Mouse (Mus musculus): ENCODE data around the gene Sorbs1. TPM values are rescaled to one million over a fixed set of nuclear protein-coding genes. Genes with fewer than 3 reads are reported as not detected.
A peak's percentile ranks its signal among the peaks of the same experiment; 100 is the strongest.

Sorbs1 gene
- polyA plus RNA-seq, 1 experiment from 2014 or later = 68.9 TPM

DNA sequence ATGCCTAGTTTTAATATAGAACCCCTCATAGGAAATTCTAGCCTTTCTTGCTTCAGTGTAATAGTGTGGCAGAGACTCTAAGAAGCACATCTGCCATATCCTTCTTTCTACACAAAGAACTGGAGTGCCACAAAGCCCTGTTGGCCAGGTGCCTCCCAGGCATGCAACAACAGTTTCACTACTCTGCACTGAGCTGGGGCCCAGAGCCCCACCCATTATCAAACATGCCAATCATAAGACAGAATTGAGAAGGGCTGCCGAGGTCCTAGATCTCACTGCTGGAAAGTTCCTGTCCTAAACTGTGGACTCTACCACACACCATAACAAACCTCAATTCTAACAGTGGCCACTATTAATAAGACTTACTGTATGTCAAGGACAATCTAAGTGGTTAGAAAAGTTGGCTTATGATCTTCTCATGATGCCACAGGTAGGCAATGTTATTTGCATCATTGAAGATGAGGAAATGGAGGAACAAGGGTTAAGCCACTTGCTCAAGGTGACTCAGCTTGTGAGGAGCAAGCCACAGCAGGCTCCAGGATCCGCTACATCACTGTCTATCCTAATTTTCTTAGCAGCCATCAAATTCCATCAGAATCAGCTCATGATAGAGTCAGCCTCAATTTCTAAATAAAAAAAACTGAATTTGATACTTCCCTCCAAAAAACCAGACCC, 257.1 kb downstream of the Sorbs1 start:
- no peaks in the 10 kb centered on the region for H3K27me3 ChIP-seq
- ATAC-seq (no peak), DNase-seq (ENCODE audit: low read depth, low spot score) (no peak)
- in situ Hi-C loops (cut with MboI; ENCODE audit: low pct_unique_long_range_greater_than_20kb) = no loop called here
- POLR2A ChIA-PET = no interaction called here
- CTCF ChIA-PET = interaction anchor here (1.5 kb wide), 1 partner anchor 18 kb away, joined by 3 read pairs; no protein-coding TSS in a partner anchor
- TF ChIP-seq CTCF (IDR thresholded peaks at IDR 0.05) = no peak

GRCm38 (mm10) chr19:40255561-40255960, 258.0 kb downstream of the Sorbs1 start:
- DNase-seq (ENCODE audit: low read depth, low spot score) (no peak), ATAC-seq (no peak)
- ChIA-PET CTCF (no interaction called here), POLR2A (no interaction called here)
- in situ Hi-C loops (cut with MboI; ENCODE audit: low pct_unique_long_range_greater_than_20kb) = no loop called here
- no peak for TF ChIP-seq CTCF (IDR thresholded peaks at IDR 0.05)
- H3K27me3 ChIP-seq = no peaks in the 10 kb centered on the region

DNA sequence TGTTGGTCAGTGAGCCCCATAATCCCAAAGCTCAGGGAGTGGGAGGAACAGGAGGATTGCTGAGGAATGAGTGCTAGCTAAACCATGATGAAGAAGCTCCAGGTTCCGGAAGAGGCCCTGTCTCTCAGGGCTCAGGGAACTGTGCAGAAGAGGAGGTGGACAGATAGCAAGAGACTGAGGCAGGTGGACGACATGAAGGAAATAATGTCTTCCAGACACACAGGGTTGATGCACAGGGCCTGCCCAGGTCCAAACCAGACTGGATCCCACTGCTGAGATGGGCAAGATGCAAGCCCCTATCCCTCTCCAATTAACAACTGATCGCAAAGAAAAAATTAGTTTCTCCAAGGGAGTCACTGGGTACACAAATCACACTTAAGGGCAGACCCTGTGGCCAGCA, 258.8 kb downstream of the Sorbs1 start:
- POLR2A ChIA-PET = no interaction called here
- CTCF ChIA-PET = interaction anchor here (1.3 to 1.6 kb wide), 2 partner anchors 9 to 30 kb away, joined by 4 to 6 read pairs; no protein-coding TSS in a partner anchor
- no peaks in the 10 kb centered on the region for H3K27me3 ChIP-seq
- in situ Hi-C loops (cut with MboI; ENCODE audit: low pct_unique_long_range_greater_than_20kb) = no loop called here
- DNase-seq (ENCODE audit: low read depth, low spot score) = no peak
- no peak for ATAC-seq
- TF ChIP-seq CTCF (IDR thresholded peaks at IDR 0.05) = no peak

DNA sequence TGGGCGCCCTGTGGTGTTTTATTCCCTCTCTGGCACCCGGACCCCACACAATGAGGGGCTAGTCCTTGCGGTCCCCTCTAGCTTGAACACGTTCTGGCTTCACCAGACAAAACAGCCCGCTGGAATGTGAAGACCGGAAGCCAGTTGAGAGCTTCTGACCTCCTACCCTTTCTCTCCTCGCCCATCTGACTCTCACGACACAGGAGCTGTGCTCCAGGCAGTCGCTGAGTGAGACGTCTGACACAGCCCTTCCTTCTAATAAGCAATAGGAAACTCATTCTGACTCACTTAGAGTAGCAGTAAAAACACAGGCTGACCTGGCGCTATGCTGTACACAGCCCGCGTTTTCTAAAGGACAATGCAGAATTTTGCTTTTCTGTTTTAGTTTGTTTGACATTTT, 259.8 kb downstream of the Sorbs1 start:
- in situ Hi-C loops (cut with MboI; ENCODE audit: low pct_unique_long_range_greater_than_20kb) = no loop called here
- ChIA-PET POLR2A (no interaction called here), CTCF (interaction anchor here (1.3 to 1.6 kb wide), 2 partner anchors 10 to 29 kb away, joined by 4 to 6 read pairs; no protein-coding TSS in a partner anchor)
- DNase-seq (ENCODE audit: low read depth, low spot score) (no peak), ATAC-seq (no peak)
- TF ChIP-seq CTCF (IDR thresholded peaks at IDR 0.05) = no peak
- no peaks in the 10 kb centered on the region for H3K27me3 ChIP-seq

GRCm38 (mm10) chr19:40251115-40251514, 262.5 kb downstream of the Sorbs1 start:
- POLR2A ChIA-PET = no interaction called here
- in situ Hi-C loops (cut with MboI; ENCODE audit: low pct_unique_long_range_greater_than_20kb) = no loop called here
- H3K27me3 ChIP-seq = no peaks in the 10 kb centered on the region
- CTCF ChIA-PET = interaction anchor here (1.5 kb wide), 1 partner anchor 14 kb away, joined by 3 read pairs; no protein-coding TSS in a partner anchor
- no peak for DNase-seq (ENCODE audit: low read depth, low spot score)
- ATAC-seq = no peak
- no peak for TF ChIP-seq CTCF (IDR thresholded peaks at IDR 0.05)

DNA sequence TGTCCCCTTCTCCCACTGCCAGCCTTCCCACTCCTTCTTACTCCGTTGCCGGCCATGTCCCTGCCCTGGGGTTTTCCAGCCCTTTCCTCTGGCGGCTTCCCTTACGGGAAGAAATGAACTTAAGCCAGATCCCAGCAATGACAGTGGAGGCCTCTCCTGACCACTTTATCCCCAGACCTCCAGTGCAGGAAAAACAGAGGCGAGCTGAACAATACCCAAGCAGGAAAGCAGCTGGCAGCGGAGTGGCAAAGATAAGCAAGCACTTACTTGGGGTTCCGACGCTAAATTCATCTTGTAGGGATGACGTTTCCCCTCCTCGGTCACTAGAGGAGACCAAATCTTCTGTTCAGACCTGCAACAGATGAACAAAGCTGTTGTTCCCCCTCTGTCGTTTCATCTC, 264.2 kb downstream of the Sorbs1 start:
- ChIA-PET POLR2A (no interaction called here), CTCF (no interaction called here)
- no peak for DNase-seq (ENCODE audit: low read depth, low spot score)
- ATAC-seq = no peak
- TF ChIP-seq CTCF (IDR thresholded peaks at IDR 0.05) = no peak
- no peaks in the 10 kb centered on the region for H3K27me3 ChIP-seq
- in situ Hi-C loops (cut with MboI; ENCODE audit: low pct_unique_long_range_greater_than_20kb) = no loop called here

DNA sequence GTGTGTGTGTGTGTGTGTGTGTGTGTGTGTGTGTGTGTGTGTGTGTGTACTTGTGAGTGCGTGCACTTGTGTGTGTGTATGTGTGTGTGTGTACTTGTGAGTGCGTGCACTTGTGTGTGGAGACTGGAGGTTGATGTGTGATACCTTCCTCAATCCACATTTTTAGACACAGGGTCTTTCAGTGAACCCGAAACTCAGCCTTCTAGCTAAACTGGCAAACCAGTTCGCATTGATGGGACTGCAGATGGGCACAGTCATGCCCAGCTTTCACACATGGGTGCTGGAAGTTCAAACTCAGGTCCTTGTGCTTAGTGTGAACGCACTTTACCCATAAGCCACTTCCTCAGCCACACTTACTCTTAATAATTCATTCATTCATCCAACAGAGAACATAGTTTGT, 265.1 kb downstream of the Sorbs1 start:
- no peak for TF ChIP-seq CTCF (IDR thresholded peaks at IDR 0.05)
- ChIA-PET POLR2A (interaction anchor here (0.6 kb wide), 1 partner anchor 14 kb away, joined by 3 read pairs; no protein-coding TSS in a partner anchor), CTCF (no interaction called here)
- in situ Hi-C loops (cut with MboI; ENCODE audit: low pct_unique_long_range_greater_than_20kb) = no loop called here
- DNase-seq (ENCODE audit: low read depth, low spot score) = no peak
- no peak for ATAC-seq
- no peaks in the 10 kb centered on the region for H3K27me3 ChIP-seq

DNA sequence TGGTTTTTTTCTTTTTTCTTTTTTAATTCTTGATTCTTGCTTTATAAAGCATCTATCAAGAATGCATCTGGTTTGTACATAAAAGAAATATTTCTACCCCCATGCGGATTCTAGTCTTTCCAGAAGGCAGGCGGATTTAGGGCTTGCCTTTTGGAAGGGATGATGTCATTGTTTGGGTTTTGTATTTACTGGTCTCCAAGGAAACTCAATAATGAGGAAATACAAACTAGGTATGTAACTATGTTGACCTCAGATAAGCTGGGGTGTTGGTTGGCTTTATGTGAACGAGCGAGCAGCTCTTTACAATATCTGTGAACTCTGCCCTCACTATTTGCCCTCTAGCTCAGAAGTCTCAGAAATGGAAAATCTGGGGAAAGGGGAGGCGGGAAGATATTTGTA, 266.3 kb downstream of the Sorbs1 start:
- ChIA-PET CTCF (no interaction called here), POLR2A (no interaction called here)
- no peaks in the 10 kb centered on the region for H3K27me3 ChIP-seq
- no peak for TF ChIP-seq CTCF (IDR thresholded peaks at IDR 0.05)
- in situ Hi-C loops (cut with MboI; ENCODE audit: low pct_unique_long_range_greater_than_20kb) = no loop called here
- DNase-seq (ENCODE audit: low read depth, low spot score) (no peak), ATAC-seq (peak; percentile 48)

DNA sequence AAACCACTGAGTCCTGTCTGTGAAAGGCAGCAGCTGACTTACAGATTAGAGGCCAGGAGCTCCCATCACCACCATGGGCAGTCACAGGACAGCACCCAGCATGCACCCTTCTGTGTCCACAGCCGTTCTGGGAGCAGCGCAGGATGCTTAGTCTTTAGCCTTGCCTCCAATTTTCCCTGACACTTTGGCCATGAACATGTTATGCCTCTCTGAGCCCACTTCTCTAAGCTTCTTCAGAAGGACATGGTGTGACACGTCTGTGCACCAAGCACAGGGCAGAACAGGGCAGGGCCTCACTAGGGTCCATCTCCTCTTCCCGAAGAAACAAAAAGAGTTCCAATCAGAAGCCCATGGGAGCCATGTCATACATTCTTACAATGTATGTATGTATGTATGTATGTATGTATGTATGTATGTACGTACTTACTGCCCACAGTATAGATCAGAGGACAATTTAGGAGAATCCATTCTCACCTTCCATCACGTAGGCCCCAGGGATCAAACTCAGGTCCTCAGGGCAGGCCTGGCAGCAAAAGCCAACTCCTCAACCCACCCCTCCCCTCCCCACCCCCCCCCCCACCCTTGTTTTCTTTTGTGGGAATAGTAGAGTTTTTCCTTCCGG, 266.8 kb downstream of the Sorbs1 start:
- in situ Hi-C loops (cut with MboI; ENCODE audit: low pct_unique_long_range_greater_than_20kb) = no loop called here
- no peak for DNase-seq (ENCODE audit: low read depth, low spot score)

More for the DNA sequence above, 266.8 kb downstream of the Sorbs1 start:
- no peak for ATAC-seq
- POLR2A ChIA-PET = no interaction called here
- CTCF ChIA-PET = no interaction called here
- TF ChIP-seq CTCF (IDR thresholded peaks at IDR 0.05) = no peak
- H3K27me3 ChIP-seq = no peaks in the 10 kb centered on the region

Other genes with a start within 250 kb of the Sorbs1 start
- gene Pdlim1, start 241.9 kb downstream of the Sorbs1 start, polyA plus RNA-seq (2021) = 13.5 TPM
- 73.9 TPM for gene Aldh18a1, start 74.7 kb upstream of the Sorbs1 start, polyA plus RNA-seq (2021)
- 19.9 TPM for gene Tctn3, start 98.5 kb upstream of the Sorbs1 start, polyA plus RNA-seq (2021)
- 0.47 TPM for gene Entpd1, start 98.6 kb upstream of the Sorbs1 start, polyA plus RNA-seq (2021)
- not detected for gene Cc2d2b, start 235.0 kb upstream of the Sorbs1 start, polyA plus RNA-seq (2021)